Mouse (Mus musculus) yolk sac, embryonic 10.5 days (tissue): Measurements from ENCODE around the gene Ribc2.

Experiments
- DNase-seq: peaks from one replicate; pipeline ENCODE4 v3.0.0-alpha.2; 2017; ENCODE audit warnings: low spot score

The Ribc2 gene

GRCm38 (mm10) chr15:85131275-85132192 lies at the start of gene Ribc2, which contains the start of gene Smc1b:
Gene Ribc2 (plus strand): TSS chr15:85132078.
Gene Smc1b (minus strand): TSS chr15:85131964.
- peak; percentile 66 for DNase-seq

- DNase-seq = no peak
These were observed 46.2 kb upstream of the Ribc2 start for GRCm38 (mm10) chr15:85085641-85086040.

- no peak for DNase-seq
These were observed 279 bp downstream of the Ribc2 start for GRCm38 (mm10) chr15:85132193-85132520.

GRCm38 (mm10) chr15:85135143-85135542 lies 3.3 kb downstream of the Ribc2 start:
- no peak for DNase-seq

GRCm38 (mm10) chr15:85141290-85141689 lies 9.4 kb downstream of the Ribc2 start:
- DNase-seq = peak; percentile 0

GRCm38 (mm10) chr15:85142441-85142840 lies 10.6 kb downstream of the Ribc2 start:
- DNase-seq = no peak

GRCm38 (mm10) chr15:85143161-85143560 lies 11.3 kb downstream of the Ribc2 start:
- no peak for DNase-seq

- no peak for DNase-seq
These were observed 11.9 kb downstream of the Ribc2 start for GRCm38 (mm10) chr15:85143747-85144146.

GRCm38 (mm10) chr15:85144249-85144648 lies 12.4 kb downstream of the Ribc2 start:
- DNase-seq = no peak

- DNase-seq = peak; percentile 66
These were observed 19.6 kb downstream of the Ribc2 start for GRCm38 (mm10) chr15:85151433-85151918.

- no peak for DNase-seq
These were observed 20.7 kb downstream of the Ribc2 start for GRCm38 (mm10) chr15:85152577-85152976.

GRCm38 (mm10) chr15:85154091-85154490 lies 22.2 kb downstream of the Ribc2 start:
- no peak for DNase-seq

GRCm38 (mm10) chr15:85156198-85156597 lies 24.3 kb downstream of the Ribc2 start:
- DNase-seq = no peak

- peak; percentile 23 for DNase-seq
These were observed 29.5 kb downstream of the Ribc2 start for GRCm38 (mm10) chr15:85161416-85161815.

- DNase-seq = peak; percentile 36
These were observed 31.1 kb downstream of the Ribc2 start for GRCm38 (mm10) chr15:85162693-85163663.

- DNase-seq = no peak
These were observed 34.6 kb downstream of the Ribc2 start for GRCm38 (mm10) chr15:85166433-85166933.

- no peak for DNase-seq
These were observed 35.3 kb downstream of the Ribc2 start for GRCm38 (mm10) chr15:85167086-85167679.

GRCm38 (mm10) chr15:85172054-85172453 lies 40.2 kb downstream of the Ribc2 start:
- no peak for DNase-seq

- no peak for DNase-seq
These were observed 41.5 kb downstream of the Ribc2 start for GRCm38 (mm10) chr15:85173425-85173824.

- DNase-seq = no peak
These were observed 42.2 kb downstream of the Ribc2 start for GRCm38 (mm10) chr15:85174060-85174459.

GRCm38 (mm10) chr15:85177576-85177975 lies 45.7 kb downstream of the Ribc2 start:
- DNase-seq = no peak

- DNase-seq = no peak
These were observed 46.3 kb downstream of the Ribc2 start for GRCm38 (mm10) chr15:85178172-85178571.
